Comparison of ENCODE assay signal across 8 mouse cellular contexts in the genomic region with DNA sequence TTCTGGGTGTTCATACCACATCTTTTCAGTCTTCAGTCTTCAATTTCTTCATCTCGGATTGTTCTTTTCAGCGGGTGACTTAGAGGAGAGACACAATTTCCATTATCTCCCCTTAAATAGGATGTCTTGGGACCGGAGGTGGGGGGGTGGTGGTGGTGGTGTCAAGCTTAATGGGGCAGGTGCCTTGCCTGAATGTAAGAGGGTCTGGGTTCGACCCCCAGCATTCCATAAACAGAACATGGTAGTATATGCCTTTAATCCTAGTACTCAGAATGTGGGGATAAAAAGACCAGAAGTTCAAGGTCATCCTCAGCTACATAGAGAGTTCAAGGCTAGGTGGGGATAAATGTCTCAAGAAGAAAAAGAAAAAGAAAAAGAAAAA. TPM values are rescaled to one million over a fixed set of nuclear protein-coding genes. Genes with fewer than 3 reads are reported as not detected.
DNase-seq lines count a peak whose midpoint lies in the region; ATAC-seq and TF ChIP-seq lines count a peak whose summit lies in the region.

No protein-coding gene starts in this region.

- no peak overlapping the region for H3K9ac ChIP-seq in heart, embryonic 11.5 days (ENCODE audit: low read depth, low read length)
- H3K9ac ChIP-seq in hindbrain, embryonic 12.5 days: no peak overlapping the region; the same call in 1 of the 2 replicates

- peaks cover 7% of the 10 kb centered on the region for H3K36me3 ChIP-seq in heart, embryonic 11.5 days (ENCODE audit: control insufficient read depth, insufficient read depth, low read length)
- H3K36me3 ChIP-seq in G1E (replicated peaks): peaks cover 23% of the 10 kb centered on the region
- H3K36me3 ChIP-seq in hindbrain, embryonic 12.5 days: peaks cover 19% of the 10 kb centered on the region
- peaks cover 25% of the 10 kb centered on the region; the same call in 1 of the 2 replicates for H3K36me3 ChIP-seq in macrophage (ENCODE audit: inconsistent target)

- peak; percentile 35; the same call in 1 of the 2 replicates for ATAC-seq in heart, embryonic 11.5 days (replicated peaks; ENCODE audit: insufficient number of reproducible peaks, low FRiP score, low TSS enrichment)
- no peak for ATAC-seq in G1E (ENCODE audit: extremely low read depth, insufficient number of reproducible peaks, low FRiP score, poor library complexity, severe bottlenecking)
- peak; percentile 52 for ATAC-seq in hindbrain, embryonic 12.5 days (ENCODE audit: low FRiP score)

- H3K4me1 ChIP-seq in heart, embryonic 11.5 days (ENCODE audit: control insufficient read depth, insufficient read depth, low read length): peaks cover 2% of the 10 kb centered on the region; the same call in 1 of the 2 replicates
- peaks cover 13% of the 10 kb centered on the region; the same call in 1 of the 2 replicates for H3K4me1 ChIP-seq in G1E (ENCODE audit: insufficient read depth, low read depth, low read length)
- no peaks in the 10 kb centered on the region for H3K4me1 ChIP-seq in hindbrain, embryonic 12.5 days

- H3K9me3 ChIP-seq in heart, embryonic 11.5 days (replicated peaks; ENCODE audit: control insufficient read depth, low read length): no peaks in the 10 kb centered on the region
- H3K9me3 ChIP-seq in G1E (replicated peaks): no peaks in the 10 kb centered on the region
- H3K9me3 ChIP-seq in hindbrain, embryonic 12.5 days (replicated peaks): no peaks in the 10 kb centered on the region

- intact Hi-C loops in heart, postnatal 25 days (cut with DNase I): loop anchor here (1.0 kb wide), 1 partner anchor 86 kb away; no protein-coding TSS in a partner anchor

- peaks cover 3% of the 10 kb centered on the region; the same call in 1 of the 2 replicates for H3K27me3 ChIP-seq in heart, embryonic 11.5 days (ENCODE audit: control insufficient read depth, insufficient read depth, low read length)
- H3K27me3 ChIP-seq in G1E (ENCODE audit: insufficient read depth, low read length): peaks cover 23% of the 10 kb centered on the region
- no peaks in the 10 kb centered on the region for H3K27me3 ChIP-seq in hindbrain, embryonic 12.5 days

- 10% methylated on average over 4 of the region's 4 CpGs for WGBS in heart, embryonic 11.5 days (ENCODE audit: insufficient replicate concordance)
- WGBS in hindbrain, embryonic 12.5 days: 12% methylated on average over 4 of the region's 4 CpGs
- 17% methylated on average over 4 of the region's 4 CpGs for WGBS in macrophage (ENCODE audit: missing documents)

- H3K27ac ChIP-seq in heart, embryonic 11.5 days (ENCODE audit: low read depth, low read length): no peak overlapping the region
- H3K27ac ChIP-seq in hindbrain, embryonic 12.5 days: no peak overlapping the region; the same call in 1 of the 2 replicates
- H3K27ac ChIP-seq in macrophage: peak overlapping the region; percentile 96

- DNase-seq in heart, postnatal 25 days (ENCODE audit: low spot score): no peak
- no peak for DNase-seq in G1E (ENCODE audit: low spot score)
- DNase-seq in adipocyte (ENCODE audit: low spot score): no peak
- no peak for DNase-seq in layer of hippocampus, adult 18-20 months (ENCODE audit: low spot score in 2 of 2)
- DNase-seq in spleen, adult 12 weeks (ENCODE audit: low spot score): no peak

- no peak for TF ChIP-seq CTCF in G1E (IDR thresholded peaks at IDR 0.05; ENCODE audit: low read depth, low read length)

- H3K4me2 ChIP-seq in heart, embryonic 11.5 days: peak overlapping the region; percentile 25; the same call in 1 of the 2 replicates
- peak overlapping the region; percentile 68 for H3K4me2 ChIP-seq in hindbrain, embryonic 12.5 days (replicated peaks)

- peaks cover 46% of the 10 kb centered on the region for H3K79me2 ChIP-seq in macrophage (ENCODE audit: inconsistent target)

- H3K4me3 ChIP-seq in heart, embryonic 11.5 days (ENCODE audit: low read depth, low read length): peak overlapping the region; percentile 96
- peak overlapping the region; percentile 89 for H3K4me3 ChIP-seq in G1E (ENCODE audit: low read depth, low read length)
- H3K4me3 ChIP-seq in hindbrain, embryonic 12.5 days: peak overlapping the region; percentile 88
- peak overlapping the region; percentile 99 for H3K4me3 ChIP-seq in macrophage (ENCODE audit: inconsistent target)

RNA-seq across cellular contexts. Expression of a gene that starts 0.4 kb away (rescaled TPM):
- 23.6 and 26.5 TPM in 2 replicates for polyA plus RNA-seq in heart, embryonic 11.5 days (2014; fragmentation: Nextera tagmentation; extraction: Ambion mirVana)
- 10 to 100 TPM; 25.2 to 26.7 TPM for total RNA-seq in heart, postnatal 25 days (2021)
- total RNA-seq in G1E (2014; fragmentation: Nextera tagmentation): 39.1 and 52.7 TPM in 2 replicates
- 39.0 and 41.9 TPM in 2 replicates for total RNA-seq in G1E (2017)
- polyA plus RNA-seq in G1E (2012): 1.4 and 2.7 TPM in 2 replicates
- 29.5 and 30.4 TPM in 2 replicates for polyA plus RNA-seq in hindbrain, embryonic 12.5 days (2016; fragmentation: Nextera tagmentation; extraction: Ambion mirVana)
- total RNA-seq in macrophage (2018; cell fraction: chromatin; rRNA removed): 10 to 100 TPM; 30.2 to 97.8 (median 53.8) TPM
- total RNA-seq in macrophage (2018; cell fraction: cytosol; rRNA removed): 10 to 100 TPM; 31.7 to 47.1 (median 40.2) TPM
- 10 to 100 TPM; 23.7 to 66.1 (median 43.6) TPM for total RNA-seq in macrophage (2018; cell fraction: nucleus; rRNA removed)
- polyA plus RNA-seq in macrophage (2018): 27.4 to 75.9 TPM (median 30.2 TPM) in 3 replicates
- total RNA-seq in layer of hippocampus, adult 18-20 months (2021): 10 to 100 TPM; 54.9 to 58.2 TPM
